Mouse (Mus musculus): ENCODE results near the gene Thsd4. TPM values are rescaled to one million over a fixed set of nuclear protein-coding genes. Genes with fewer than 3 reads are reported as not detected.

The Thsd4 gene
- polyA plus RNA-seq, 1 experiment from 2014 or later: 34.9 TPM

DNA sequence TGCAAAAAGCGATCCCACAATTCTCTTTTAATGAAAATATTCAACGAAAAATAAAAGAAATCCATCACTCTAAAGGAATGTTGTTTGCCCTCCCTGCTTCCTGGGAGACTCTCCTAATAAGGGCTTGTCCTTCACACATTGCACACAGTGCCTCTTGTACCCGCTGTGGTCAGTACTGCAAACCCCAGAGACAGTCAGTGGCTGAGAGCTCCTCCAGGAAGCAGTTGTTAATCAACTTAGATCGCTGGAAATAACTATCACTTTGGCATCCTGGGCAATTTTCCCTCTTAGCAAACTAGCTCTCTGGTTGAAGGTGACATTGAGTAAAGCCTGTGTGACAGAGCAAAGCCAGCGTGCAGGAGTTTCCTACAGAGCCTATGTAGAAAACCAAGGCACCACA is 5.2 kb upstream of the Thsd4 start:
- no peak overlapping the region for H3K9ac ChIP-seq (ENCODE audit: low read length)
- H3K9me3 ChIP-seq (ENCODE audit: control insufficient read depth, low read length): no peaks in the 10 kb centered on the region
- no peaks in the 10 kb centered on the region for H3K27me3 ChIP-seq (replicated peaks; ENCODE audit: control insufficient read depth, insufficient read depth, low read length)
- peaks cover 22% of the 10 kb centered on the region for H3K4me1 ChIP-seq (replicated peaks; ENCODE audit: control insufficient read depth, insufficient read depth, low read length)
- H3K27ac ChIP-seq (ENCODE audit: low read depth): no peak overlapping the region
- 50% methylated on average over 5 of the region's 5 CpGs for WGBS
- H3K36me3 ChIP-seq (ENCODE audit: control insufficient read depth, insufficient read depth, low read length): no peaks in the 10 kb centered on the region
- no peak overlapping the region for H3K4me3 ChIP-seq (ENCODE audit: low read depth, low read length)
- no peak for ATAC-seq (replicated peaks; ENCODE audit: low FRiP score, low TSS enrichment, low read depth)
- H3K4me2 ChIP-seq (ENCODE audit: low read length): no peak overlapping the region
- DNase-seq (ENCODE audit: low spot score): no peak

DNA sequence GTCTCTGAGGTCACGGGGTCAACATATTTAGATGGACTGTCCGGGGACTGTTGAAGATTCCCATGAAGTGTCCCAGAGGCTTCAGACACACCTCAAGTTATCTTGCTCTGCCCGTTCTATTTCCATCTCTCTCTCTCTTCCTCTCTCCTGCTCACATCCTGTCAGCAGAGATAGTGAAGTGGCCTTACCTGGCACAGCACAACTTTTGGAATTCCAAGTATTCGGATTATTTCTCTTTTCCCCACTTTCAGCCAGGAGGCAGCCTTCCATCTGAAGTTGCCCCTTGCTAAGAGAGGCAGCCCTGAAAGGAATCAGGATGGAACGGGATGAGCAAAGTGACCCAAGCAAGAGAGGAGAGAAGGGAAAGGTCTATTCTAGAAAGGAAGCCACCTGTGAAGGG is 4.3 kb upstream of the Thsd4 start:
- H3K4me1 ChIP-seq (replicated peaks; ENCODE audit: control insufficient read depth, insufficient read depth, low read length): peaks cover 23% of the 10 kb centered on the region
- ATAC-seq (replicated peaks; ENCODE audit: low FRiP score, low TSS enrichment, low read depth): no peak
- WGBS: 44% methylated on average over 5 of the region's 5 CpGs
- H3K27ac ChIP-seq (ENCODE audit: low read depth): no peak overlapping the region
- no peak overlapping the region for H3K4me2 ChIP-seq (ENCODE audit: low read length)
- H3K27me3 ChIP-seq (replicated peaks; ENCODE audit: control insufficient read depth, insufficient read depth, low read length): no peaks in the 10 kb centered on the region
- no peaks in the 10 kb centered on the region for H3K36me3 ChIP-seq (ENCODE audit: control insufficient read depth, insufficient read depth, low read length)
- H3K9ac ChIP-seq (ENCODE audit: low read length): no peak overlapping the region
- DNase-seq (ENCODE audit: low spot score): no peak
- no peaks in the 10 kb centered on the region for H3K9me3 ChIP-seq (ENCODE audit: control insufficient read depth, low read length)
- no peak overlapping the region for H3K4me3 ChIP-seq (ENCODE audit: low read depth, low read length)

DNA sequence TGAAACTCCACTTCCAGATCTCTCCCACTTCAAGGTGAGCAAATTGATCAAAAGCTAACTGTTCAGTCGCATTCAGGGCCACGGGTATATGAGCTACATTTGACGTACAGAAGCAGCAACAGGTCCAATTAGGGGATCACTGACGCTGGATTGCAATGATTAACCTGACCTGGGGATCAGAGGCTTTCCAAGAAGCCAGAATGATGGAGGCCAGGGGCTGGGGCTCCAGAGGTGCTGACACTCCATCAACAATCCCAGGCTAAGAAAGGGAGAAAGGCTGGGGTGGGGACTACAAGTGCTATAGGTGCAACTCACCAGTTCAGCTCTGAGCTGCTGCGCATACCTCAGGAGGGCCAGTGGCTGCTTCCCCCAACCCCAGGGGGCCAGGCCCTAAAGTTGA is 703 bp downstream of the Thsd4 start:
- Histone ChIP-seq H3K27me3 (replicated peaks; ENCODE audit: control insufficient read depth, insufficient read depth, low read length) (no peaks in the 10 kb centered on the region), H3K9ac (ENCODE audit: low read length) (peak overlapping the region; percentile 77), H3K4me2 (ENCODE audit: low read length) (peak overlapping the region; percentile 81), H3K9me3 (ENCODE audit: control insufficient read depth, low read length) (no peaks in the 10 kb centered on the region), H3K27ac (ENCODE audit: low read depth) (no peak overlapping the region; the same call in 1 of the 2 replicates), H3K4me3 (ENCODE audit: low read depth, low read length) (peak overlapping the region; percentile 57), H3K4me1 (replicated peaks; ENCODE audit: control insufficient read depth, insufficient read depth, low read length) (peaks cover 65% of the 10 kb centered on the region), H3K36me3 (ENCODE audit: control insufficient read depth, insufficient read depth, low read length) (0 out of 2 replicates have a peak, but pooled peaks cover 3% of the 10 kb centered on the region)
- 41% methylated on average over 5 of the region's 5 CpGs for WGBS
- ATAC-seq (replicated peaks; ENCODE audit: low FRiP score, low TSS enrichment, low read depth) (no peak), DNase-seq (ENCODE audit: low spot score) (peak; percentile 66)

DNA sequence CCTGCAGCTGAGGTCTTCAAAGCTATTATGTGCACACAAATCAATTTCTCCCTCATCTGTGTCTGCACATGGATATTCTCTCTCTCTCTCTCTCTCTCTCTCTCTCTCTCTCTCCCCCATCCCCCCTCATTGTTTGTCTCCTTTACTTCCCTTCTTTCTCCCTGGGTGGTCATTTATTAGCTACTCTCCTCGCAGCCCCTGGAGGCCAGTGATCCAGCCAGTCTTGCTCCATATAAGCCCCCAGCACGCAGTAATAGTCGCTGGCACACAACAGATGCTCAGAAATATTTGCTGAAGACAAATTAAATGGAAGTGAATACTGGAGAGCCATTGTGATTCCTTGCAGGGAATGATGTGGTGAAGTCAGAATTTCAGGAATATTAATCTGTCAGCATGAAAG is 2.2 kb downstream of the Thsd4 start:
- WGBS: 15% methylated on average over 3 of the region's 3 CpGs
- H3K27me3 ChIP-seq (replicated peaks; ENCODE audit: control insufficient read depth, insufficient read depth, low read length): no peaks in the 10 kb centered on the region
- peaks cover 8% of the 10 kb centered on the region; the same call in 1 of the 2 replicates for H3K36me3 ChIP-seq (ENCODE audit: control insufficient read depth, insufficient read depth, low read length)
- ATAC-seq (replicated peaks; ENCODE audit: low FRiP score, low TSS enrichment, low read depth) (no peak), DNase-seq (ENCODE audit: low spot score) (no peak)
- H3K27ac ChIP-seq (ENCODE audit: low read depth): no peak overlapping the region
- H3K4me3 ChIP-seq (ENCODE audit: low read depth, low read length): peak overlapping the region; percentile 57
- H3K9me3 ChIP-seq (ENCODE audit: control insufficient read depth, low read length): no peaks in the 10 kb centered on the region
- peaks cover 58% of the 10 kb centered on the region for H3K4me1 ChIP-seq (replicated peaks; ENCODE audit: control insufficient read depth, insufficient read depth, low read length)
- peak overlapping the region; percentile 81 for H3K4me2 ChIP-seq (ENCODE audit: low read length)
- peak overlapping the region; percentile 14; the same call in 1 of the 2 replicates for H3K9ac ChIP-seq (ENCODE audit: low read length)

DNA sequence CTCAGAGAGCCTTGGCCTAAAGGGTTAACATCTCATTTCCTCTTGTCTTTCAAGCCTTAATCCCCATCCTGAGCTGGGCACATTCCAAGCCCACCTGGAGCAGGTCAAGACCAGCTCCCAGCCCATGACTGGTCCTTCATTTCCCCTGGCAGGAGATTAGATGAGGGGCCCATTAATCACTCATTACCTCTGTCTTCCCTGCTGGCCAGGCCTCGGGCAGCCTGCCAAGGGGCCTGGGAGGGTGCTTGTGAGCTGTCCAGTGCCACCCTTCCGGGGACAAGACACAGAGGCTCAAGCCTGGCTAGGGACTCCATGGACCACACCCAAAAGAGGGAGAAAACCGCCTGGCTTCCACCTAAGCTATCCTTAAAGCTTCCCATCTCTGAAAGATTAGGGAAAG is 3.6 kb downstream of the Thsd4 start:
- Histone ChIP-seq H3K4me1 (replicated peaks; ENCODE audit: control insufficient read depth, insufficient read depth, low read length) (peaks cover 64% of the 10 kb centered on the region), H3K9me3 (ENCODE audit: control insufficient read depth, low read length) (no peaks in the 10 kb centered on the region), H3K36me3 (ENCODE audit: control insufficient read depth, insufficient read depth, low read length) (peaks cover 14% of the 10 kb centered on the region; the same call in 1 of the 2 replicates), H3K9ac (ENCODE audit: low read length) (no peak overlapping the region), H3K4me3 (ENCODE audit: low read depth, low read length) (no peak overlapping the region), H3K4me2 (ENCODE audit: low read length) (peak overlapping the region; percentile 3; the same call in 1 of the 2 replicates), H3K27me3 (replicated peaks; ENCODE audit: control insufficient read depth, insufficient read depth, low read length) (no peaks in the 10 kb centered on the region), H3K27ac (ENCODE audit: low read depth) (no peak overlapping the region)
- DNase-seq (ENCODE audit: low spot score) (no peak), ATAC-seq (replicated peaks; ENCODE audit: low FRiP score, low TSS enrichment, low read depth) (no peak)
- 20% methylated on average over 3 of the region's 3 CpGs for WGBS

DNA sequence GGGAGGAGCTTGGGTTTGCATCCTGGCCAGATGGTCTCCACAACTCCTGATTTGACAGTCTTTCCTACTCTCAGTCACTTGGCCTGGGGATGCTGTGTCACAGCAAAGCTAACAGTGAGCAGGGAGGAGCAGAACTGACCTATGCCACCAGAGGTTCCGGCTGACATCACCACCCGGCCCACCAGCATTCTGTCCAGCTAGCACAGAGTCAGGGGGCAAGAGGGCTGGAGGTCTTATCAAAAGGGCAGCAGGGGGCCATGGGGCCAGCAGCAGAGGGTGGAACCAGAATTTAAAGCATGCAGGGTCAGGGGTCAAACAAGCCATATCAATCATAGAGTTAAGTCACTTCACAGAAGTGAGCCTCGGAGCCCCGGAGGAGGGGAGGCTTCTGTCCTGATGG is 4.7 kb downstream of the Thsd4 start:
- Histone ChIP-seq H3K4me3 (ENCODE audit: low read depth, low read length) (no peak overlapping the region), H3K9ac (ENCODE audit: low read length) (no peak overlapping the region), H3K27me3 (replicated peaks; ENCODE audit: control insufficient read depth, insufficient read depth, low read length) (no peaks in the 10 kb centered on the region), H3K9me3 (ENCODE audit: control insufficient read depth, low read length) (no peaks in the 10 kb centered on the region), H3K4me2 (ENCODE audit: low read length) (no peak overlapping the region), H3K36me3 (ENCODE audit: control insufficient read depth, insufficient read depth, low read length) (peaks cover 14% of the 10 kb centered on the region; the same call in 1 of the 2 replicates), H3K27ac (ENCODE audit: low read depth) (no peak overlapping the region), H3K4me1 (replicated peaks; ENCODE audit: control insufficient read depth, insufficient read depth, low read length) (peaks cover 56% of the 10 kb centered on the region)
- DNase-seq (ENCODE audit: low spot score) (no peak), ATAC-seq (replicated peaks; ENCODE audit: low FRiP score, low TSS enrichment, low read depth) (no peak)
- WGBS: 41% methylated on average over 4 of the region's 4 CpGs

DNA sequence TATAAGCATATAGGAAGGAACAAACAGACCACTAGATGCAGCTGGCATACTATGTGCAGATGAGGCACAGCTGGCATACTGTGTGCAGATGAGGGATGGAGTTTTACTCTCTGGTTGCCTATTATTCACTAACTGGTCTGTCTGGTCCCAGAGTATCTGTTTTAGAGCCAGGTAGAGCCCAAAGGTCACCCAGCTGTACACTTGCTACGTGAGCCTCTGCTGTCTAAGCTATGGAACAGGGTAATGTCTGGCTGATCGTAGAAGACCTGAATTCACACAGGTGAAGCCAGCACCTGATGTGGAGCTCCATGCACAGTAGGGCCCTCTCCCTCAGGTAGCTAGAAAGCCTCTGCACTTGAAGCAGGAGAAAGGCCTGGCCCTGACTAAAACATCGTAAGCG is 5.5 kb downstream of the Thsd4 start:
- Histone ChIP-seq H3K27me3 (replicated peaks; ENCODE audit: control insufficient read depth, insufficient read depth, low read length) (no peaks in the 10 kb centered on the region), H3K4me2 (ENCODE audit: low read length) (no peak overlapping the region), H3K4me3 (ENCODE audit: low read depth, low read length) (no peak overlapping the region), H3K9me3 (ENCODE audit: control insufficient read depth, low read length) (no peaks in the 10 kb centered on the region), H3K27ac (ENCODE audit: low read depth) (no peak overlapping the region), H3K4me1 (replicated peaks; ENCODE audit: control insufficient read depth, insufficient read depth, low read length) (peaks cover 55% of the 10 kb centered on the region), H3K9ac (ENCODE audit: low read length) (no peak overlapping the region), H3K36me3 (ENCODE audit: control insufficient read depth, insufficient read depth, low read length) (peaks cover 14% of the 10 kb centered on the region; the same call in 1 of the 2 replicates)
- DNase-seq (ENCODE audit: low spot score): no peak
- ATAC-seq (replicated peaks; ENCODE audit: low FRiP score, low TSS enrichment, low read depth): 0 out of 2 replicates have a peak, but pooled peaks have one; percentile 37
- WGBS: 77% methylated on average over 4 of the region's 4 CpGs

DNA sequence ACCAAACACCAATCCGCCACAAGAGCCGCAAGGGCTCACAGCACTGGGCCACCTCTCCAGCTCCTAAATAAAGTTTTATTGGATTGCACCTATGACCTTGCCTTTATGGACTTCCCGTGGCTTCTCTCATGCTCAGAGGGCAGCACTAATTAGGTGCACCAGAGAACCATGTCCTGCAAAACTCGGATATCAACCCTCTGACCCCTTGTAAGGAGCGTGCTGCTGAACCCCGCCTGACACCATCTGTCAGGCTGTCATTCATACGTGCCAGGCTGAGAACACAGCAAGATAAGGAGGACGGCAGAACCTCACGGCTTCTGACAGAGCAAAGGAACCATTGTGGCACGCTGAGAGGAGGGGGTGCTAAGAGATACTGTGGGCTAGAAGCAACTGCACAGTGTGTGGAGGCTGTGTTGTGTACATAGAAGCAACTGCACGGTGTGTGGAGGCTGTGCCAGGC is 8.5 kb downstream of the Thsd4 start:
- Histone ChIP-seq H3K4me2 (ENCODE audit: low read length) (no peak overlapping the region), H3K4me1 (replicated peaks; ENCODE audit: control insufficient read depth, insufficient read depth, low read length) (peaks cover 38% of the 10 kb centered on the region), H3K9ac (ENCODE audit: low read length) (no peak overlapping the region), H3K4me3 (ENCODE audit: low read depth, low read length) (no peak overlapping the region), H3K36me3 (ENCODE audit: control insufficient read depth, insufficient read depth, low read length) (peaks cover 14% of the 10 kb centered on the region), H3K27ac (ENCODE audit: low read depth) (no peak overlapping the region), H3K9me3 (ENCODE audit: control insufficient read depth, low read length) (no peaks in the 10 kb centered on the region), H3K27me3 (replicated peaks; ENCODE audit: control insufficient read depth, insufficient read depth, low read length) (no peaks in the 10 kb centered on the region)
- no peak for ATAC-seq (replicated peaks; ENCODE audit: low FRiP score, low TSS enrichment, low read depth)
- 32% methylated on average over 11 of the region's 11 CpGs for WGBS
- DNase-seq (ENCODE audit: low spot score): no peak

DNA sequence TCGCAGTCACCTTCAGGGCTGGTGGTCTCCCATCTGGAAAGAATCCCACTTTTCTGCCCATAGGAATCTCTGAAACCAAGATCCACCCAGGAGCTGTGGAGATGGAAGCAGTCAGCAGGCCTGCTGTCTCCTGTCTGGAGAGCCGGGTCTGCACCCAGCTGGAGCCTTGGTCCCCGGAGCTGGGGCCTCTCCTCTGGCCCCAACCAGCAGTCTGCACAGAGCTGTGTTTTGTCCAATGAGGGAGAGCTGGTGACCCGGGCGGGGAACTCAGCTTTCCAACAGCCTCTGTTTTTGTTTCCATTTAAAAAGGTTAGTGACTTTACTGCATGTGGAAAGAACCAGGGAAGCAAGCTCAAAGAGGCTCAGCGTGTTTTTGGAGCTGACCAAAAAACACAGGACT is 11.0 kb downstream of the Thsd4 start:
- H3K4me3 ChIP-seq (ENCODE audit: low read depth, low read length): no peak overlapping the region
- H3K27ac ChIP-seq (ENCODE audit: low read depth): peak overlapping the region; percentile 22; the same call in 1 of the 2 replicates
- H3K4me1 ChIP-seq (replicated peaks; ENCODE audit: control insufficient read depth, insufficient read depth, low read length): peaks cover 31% of the 10 kb centered on the region
- H3K27me3 ChIP-seq (replicated peaks; ENCODE audit: control insufficient read depth, insufficient read depth, low read length): no peaks in the 10 kb centered on the region
- no peak overlapping the region for H3K9ac ChIP-seq (ENCODE audit: low read length)
- H3K9me3 ChIP-seq (ENCODE audit: control insufficient read depth, low read length): no peaks in the 10 kb centered on the region
- DNase-seq (ENCODE audit: low spot score) (no peak), ATAC-seq (replicated peaks; ENCODE audit: low FRiP score, low TSS enrichment, low read depth) (no peak)
- WGBS: 40% methylated on average over 6 of the region's 6 CpGs
- H3K36me3 ChIP-seq (ENCODE audit: control insufficient read depth, insufficient read depth, low read length): peaks cover 14% of the 10 kb centered on the region
- H3K4me2 ChIP-seq (ENCODE audit: low read length): no peak overlapping the region
